Mouse (Mus musculus): Measurements from ENCODE around the gene 1700123O20Rik. TPM values are rescaled to one million over a fixed set of nuclear protein-coding genes. Genes with fewer than 3 reads are reported as not detected.

1700123O20Rik gene
- polyA plus RNA-seq, 1 experiment, result 64.6 TPM

DNA sequence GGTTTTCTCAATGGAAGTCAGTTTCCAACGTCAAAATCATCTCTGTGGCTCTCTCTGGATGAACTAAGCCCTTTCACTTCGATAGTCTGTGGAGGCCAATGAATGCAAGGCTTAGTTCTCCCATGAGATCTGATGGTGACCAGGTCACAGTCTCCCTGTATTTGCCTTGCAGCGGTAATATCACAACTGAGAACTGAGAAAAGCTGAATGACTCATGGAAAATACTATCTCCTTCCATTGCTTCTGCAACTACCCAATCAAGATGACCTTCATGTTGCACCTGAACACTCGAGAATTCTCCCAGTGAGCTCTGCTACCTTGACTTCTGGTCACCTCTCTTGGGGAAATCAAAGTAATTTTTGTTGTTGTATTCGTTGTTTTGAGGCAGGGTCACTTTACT is 41.5 kb downstream of the 1700123O20Rik start:
- TF ChIP-seq POLR2A (IDR thresholded peaks at IDR 0.05; ENCODE audit: borderline replicate concordance, extremely low read depth, insufficient read depth, insufficient read length, poor library complexity, severe bottlenecking) (no peak), CTCF (IDR thresholded peaks at IDR 0.05; ENCODE audit: borderline replicate concordance, extremely low read depth, insufficient read depth, insufficient read length) (no peak)
- DNase-seq (ENCODE audit: low read depth), result no peak

DNA sequence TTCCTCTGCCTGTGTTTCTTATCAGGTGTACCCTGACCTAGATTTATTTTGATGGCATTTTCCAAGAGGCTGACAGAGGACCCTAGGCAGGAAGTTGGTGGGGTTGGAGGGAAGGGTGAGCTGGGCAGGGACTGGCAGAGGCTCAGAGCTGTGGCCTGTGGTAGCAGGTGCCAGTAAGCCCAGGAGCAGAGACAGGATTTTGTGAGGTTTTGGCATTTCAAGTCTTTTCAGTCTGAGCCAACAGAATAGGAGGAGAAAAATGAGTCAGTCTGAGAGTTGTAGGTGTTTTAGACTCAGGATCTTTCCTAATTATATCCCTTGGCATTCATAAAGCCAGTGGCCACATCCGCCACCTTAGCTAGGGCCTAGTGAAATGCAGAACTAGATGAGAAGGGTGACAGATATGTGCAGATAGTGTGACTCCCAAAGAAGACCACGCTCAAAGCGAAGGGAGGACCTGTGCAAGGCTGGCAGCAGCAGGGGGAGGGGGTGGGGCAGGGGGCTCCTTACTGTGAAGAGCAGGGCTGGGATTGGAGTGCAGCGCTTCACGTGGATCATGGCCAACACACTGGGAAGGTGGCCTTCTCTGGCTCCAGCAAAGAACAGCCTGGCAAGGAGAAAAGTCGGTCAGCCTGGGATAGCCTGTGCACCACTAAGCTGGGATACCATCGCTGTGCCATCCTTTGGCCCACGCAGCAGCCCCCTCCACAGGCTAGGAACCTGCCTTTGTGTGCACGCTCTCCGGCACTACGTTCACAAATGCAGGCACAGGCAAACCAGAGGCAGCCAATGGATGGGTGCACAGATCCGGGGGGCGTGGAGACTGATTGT is 43.0 kb downstream of the 1700123O20Rik start:
- TF ChIP-seq POLR2A (IDR thresholded peaks at IDR 0.05; ENCODE audit: borderline replicate concordance, extremely low read depth, insufficient read depth, insufficient read length, poor library complexity, severe bottlenecking) (no peak), CTCF (IDR thresholded peaks at IDR 0.05; ENCODE audit: borderline replicate concordance, extremely low read depth, insufficient read depth, insufficient read length) (no peak)
- peak; percentile 35 for DNase-seq (ENCODE audit: low read depth)

DNA sequence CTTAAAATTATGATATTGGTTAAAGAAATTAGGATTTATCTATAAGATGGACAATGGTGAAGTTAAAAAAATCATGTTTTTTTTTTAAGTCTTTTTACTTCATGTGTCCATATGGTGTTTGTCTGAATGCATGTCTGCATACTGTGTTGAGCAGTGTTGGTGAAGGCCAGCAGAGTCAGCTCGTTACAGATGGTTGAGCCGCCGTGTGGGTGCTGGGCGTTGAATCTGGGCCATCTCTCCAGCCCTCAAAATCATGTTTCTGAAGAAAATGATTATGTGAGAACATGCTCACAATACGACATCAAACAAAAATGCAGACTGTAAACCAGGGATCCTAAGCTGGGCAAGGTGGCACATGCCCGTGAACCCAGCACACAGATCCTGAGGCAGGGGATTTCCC is 44.3 kb downstream of the 1700123O20Rik start:
- peak; percentile 41 for DNase-seq (ENCODE audit: low read depth)
- no peak for TF ChIP-seq CTCF (IDR thresholded peaks at IDR 0.05; ENCODE audit: borderline replicate concordance, extremely low read depth, insufficient read depth, insufficient read length)
- no peak for TF ChIP-seq POLR2A (IDR thresholded peaks at IDR 0.05; ENCODE audit: borderline replicate concordance, extremely low read depth, insufficient read depth, insufficient read length, poor library complexity, severe bottlenecking)

- TF ChIP-seq POLR2A (IDR thresholded peaks at IDR 0.05; ENCODE audit: borderline replicate concordance, extremely low read depth, insufficient read depth, insufficient read length, poor library complexity, severe bottlenecking), result no peak
- no peak for TF ChIP-seq CTCF (IDR thresholded peaks at IDR 0.05; ENCODE audit: borderline replicate concordance, extremely low read depth, insufficient read depth, insufficient read length)
- DNase-seq (ENCODE audit: low read depth), result no peak
Observed at GRCm38 (mm10) chr14:54732206-54732605, 46.2 kb downstream of the 1700123O20Rik start.

GRCm38 (mm10) chr14:54734004-54734403 is 48.0 kb downstream of the 1700123O20Rik start:
- TF ChIP-seq CTCF (IDR thresholded peaks at IDR 0.05; ENCODE audit: borderline replicate concordance, extremely low read depth, insufficient read depth, insufficient read length), result no peak
- no peak for TF ChIP-seq POLR2A (IDR thresholded peaks at IDR 0.05; ENCODE audit: borderline replicate concordance, extremely low read depth, insufficient read depth, insufficient read length, poor library complexity, severe bottlenecking)
- no peak for DNase-seq (ENCODE audit: low read depth)

DNA sequence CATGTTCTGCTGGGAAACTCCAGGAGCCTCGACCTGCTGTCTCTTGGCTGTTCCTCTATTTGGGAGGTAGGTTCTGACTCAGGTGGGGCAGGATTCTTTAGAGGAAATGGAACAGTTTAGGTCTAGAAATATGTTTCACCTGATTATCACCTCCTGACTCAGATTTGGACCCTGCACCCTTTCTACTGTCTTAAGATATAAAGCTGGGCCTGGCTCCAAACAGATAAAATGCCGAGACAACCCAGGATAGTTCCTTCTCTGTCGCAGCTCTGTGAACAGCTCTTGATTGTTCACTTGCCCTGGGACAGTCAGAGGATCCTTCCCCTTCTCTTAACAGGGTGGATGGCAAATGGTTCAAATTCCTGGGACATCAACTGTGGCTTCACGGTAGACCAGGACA is 49.2 kb downstream of the 1700123O20Rik start:
- no peak for DNase-seq (ENCODE audit: low read depth)
- TF ChIP-seq POLR2A (IDR thresholded peaks at IDR 0.05; ENCODE audit: borderline replicate concordance, extremely low read depth, insufficient read depth, insufficient read length, poor library complexity, severe bottlenecking) (no peak), CTCF (IDR thresholded peaks at IDR 0.05; ENCODE audit: borderline replicate concordance, extremely low read depth, insufficient read depth, insufficient read length) (no peak)

- DNase-seq (ENCODE audit: low read depth), result peak; percentile 73
- no peak for TF ChIP-seq POLR2A (IDR thresholded peaks at IDR 0.05; ENCODE audit: borderline replicate concordance, extremely low read depth, insufficient read depth, insufficient read length, poor library complexity, severe bottlenecking)
- TF ChIP-seq CTCF (IDR thresholded peaks at IDR 0.05; ENCODE audit: borderline replicate concordance, extremely low read depth, insufficient read depth, insufficient read length), result no peak
Observed at GRCm38 (mm10) chr14:54736555-54737552, 50.8 kb downstream of the 1700123O20Rik start.

GRCm38 (mm10) chr14:54737634-54738033 is 51.6 kb downstream of the 1700123O20Rik start:
- TF ChIP-seq POLR2A (IDR thresholded peaks at IDR 0.05; ENCODE audit: borderline replicate concordance, extremely low read depth, insufficient read depth, insufficient read length, poor library complexity, severe bottlenecking) (no peak), CTCF (IDR thresholded peaks at IDR 0.05; ENCODE audit: borderline replicate concordance, extremely low read depth, insufficient read depth, insufficient read length) (no peak)

More at GRCm38 (mm10) chr14:54737634-54738033, 51.6 kb downstream of the 1700123O20Rik start:
- no peak for DNase-seq (ENCODE audit: low read depth)

Other genes with a start within 250 kb of the 1700123O20Rik start
- 39.6 and 41.5 TPM in 2 replicates for gene Lrp10, start 222.1 kb upstream of the 1700123O20Rik start, polyA plus RNA-seq (2012; rRNA removed)
- gene Rem2, start 210.1 kb upstream of the 1700123O20Rik start, polyA plus RNA-seq (2012; rRNA removed), result 24.7 and 31.3 TPM in 2 replicates
- 88.7 and 95.5 TPM in 2 replicates for gene Prmt5, start 168.7 kb upstream of the 1700123O20Rik start, polyA plus RNA-seq (2012; rRNA removed)
- gene Haus4, start 131.6 kb upstream of the 1700123O20Rik start, polyA plus RNA-seq (2012; rRNA removed), result 15.5 and 18.8 TPM in 2 replicates
- 17.6 and 17.9 TPM in 2 replicates for gene Ajuba, start 108.7 kb upstream of the 1700123O20Rik start, polyA plus RNA-seq (2012; rRNA removed)
- gene 4931414P19Rik, start 80.2 kb upstream of the 1700123O20Rik start, polyA plus RNA-seq (2012; rRNA removed), result 12.8 and 14.5 TPM in 2 replicates
- 257 and 335 TPM in 2 replicates for gene Psmb5, start 68.2 kb upstream of the 1700123O20Rik start, polyA plus RNA-seq (2012; rRNA removed)
- gene Psmb11, start 64.8 kb upstream of the 1700123O20Rik start, polyA plus RNA-seq (2012; rRNA removed), result 0.07 TPM in 1 of 2 replicates, not detected in the other
- gene Gm17606, start 45.3 kb upstream of the 1700123O20Rik start, polyA plus RNA-seq (2012; rRNA removed), result not detected in 2 replicates
- gene Cdh24, start 44.9 kb upstream of the 1700123O20Rik start, polyA plus RNA-seq (2012; rRNA removed), result 73.5 and 75.5 TPM in 2 replicates
- gene Acin1, start 715 bp downstream of the 1700123O20Rik start, polyA plus RNA-seq (2012; rRNA removed), result 248 and 332 TPM in 2 replicates
- 0.05 and 0.14 TPM in 2 replicates for gene Gm29776, start 12.6 kb downstream of the 1700123O20Rik start, polyA plus RNA-seq (2012; rRNA removed)
- 0.09 and 0.27 TPM in 2 replicates for gene Cebpe, start 26.0 kb downstream of the 1700123O20Rik start, polyA plus RNA-seq (2012; rRNA removed)
- gene Slc7a8, start 95.7 kb downstream of the 1700123O20Rik start, polyA plus RNA-seq (2012; rRNA removed), result 8.9 and 14.6 TPM in 2 replicates
- 0.06 TPM in 1 of 2 replicates, not detected in the other for gene Rnf212b, start 127.9 kb downstream of the 1700123O20Rik start, polyA plus RNA-seq (2012; rRNA removed)
- 7.4 and 11.4 TPM in 2 replicates for gene Homez, start 184.7 kb downstream of the 1700123O20Rik start, polyA plus RNA-seq (2012; rRNA removed)
- 13.7 and 21.9 TPM in 2 replicates for gene Ppp1r3e, start 191.3 kb downstream of the 1700123O20Rik start, polyA plus RNA-seq (2012; rRNA removed)
- 39.5 and 47.2 TPM in 2 replicates for gene Bcl2l2, start 197.2 kb downstream of the 1700123O20Rik start, polyA plus RNA-seq (2012; rRNA removed)
- 0.12 and 1.3 TPM in 2 replicates for gene Gm20521, start 197.2 kb downstream of the 1700123O20Rik start, polyA plus RNA-seq (2012; rRNA removed)
- gene Pabpn1, start 206.3 kb downstream of the 1700123O20Rik start, polyA plus RNA-seq (2012; rRNA removed), result 517 and 822 TPM in 2 replicates
- 466 and 718 TPM in 2 replicates for gene Slc22a17, start 226.9 kb downstream of the 1700123O20Rik start, polyA plus RNA-seq (2012; rRNA removed)
- gene Efs, start 239.9 kb downstream of the 1700123O20Rik start, polyA plus RNA-seq (2012; rRNA removed), result 30.9 and 35.3 TPM in 2 replicates
- 0.27 and 0.57 TPM in 2 replicates for gene Il25, start 246.5 kb downstream of the 1700123O20Rik start, polyA plus RNA-seq (2012; rRNA removed)